Mouse (Mus musculus): ENCODE data around the gene Xpc. TPM values are rescaled to one million over a fixed set of nuclear protein-coding genes. Genes with fewer than 3 reads are reported as not detected.

The Xpc gene
- total RNA-seq, 2 experiments from 2014 or later, result 6.5 to 7.2 TPM

- peak; percentile 37 to 46 for DNase-seq
- intact Hi-C loops (cut with DNase I), result loop anchor here (10.0 kb wide), 1 partner anchor 327 kb away; no protein-coding TSS in a partner anchor
Observed at GRCm38 (mm10) chr6:91528265-91528664, 12.6 kb upstream of the Xpc start.

- intact Hi-C loops (cut with DNase I), result loop anchor here (1.0 to 10.0 kb wide), 2 partner anchors 214 to 327 kb away; no protein-coding TSS in a partner anchor
- no peak for DNase-seq
Observed at GRCm38 (mm10) chr6:91527227-91527860, 11.7 kb upstream of the Xpc start.

GRCm38 (mm10) chr6:91525544-91525943, 9.9 kb upstream of the Xpc start:
- intact Hi-C loops (cut with DNase I), result loop anchor here (10.0 kb wide), 1 partner anchor 329 kb away; no protein-coding TSS in a partner anchor
- DNase-seq, result no peak

- DNase-seq, result no peak
- intact Hi-C loops (cut with DNase I), result loop anchor here (10.0 kb wide), 1 partner anchor 332 kb away; no protein-coding TSS in a partner anchor
Observed at GRCm38 (mm10) chr6:91522816-91523215, 7.1 kb upstream of the Xpc start.

- intact Hi-C loops (cut with DNase I), result no loop called here
- no peak for DNase-seq
Observed at GRCm38 (mm10) chr6:91518454-91519020, 2.8 kb upstream of the Xpc start.

GRCm38 (mm10) chr6:91514737-91515362, 838 bp downstream of the Xpc start:
- intact Hi-C loops (cut with DNase I), result no loop called here
- no peak for DNase-seq

GRCm38 (mm10) chr6:91514135-91514534, 1.6 kb downstream of the Xpc start:
- no peak for DNase-seq
- intact Hi-C loops (cut with DNase I), result no loop called here

- DNase-seq, result no peak
- intact Hi-C loops (cut with DNase I), result no loop called here
Observed at GRCm38 (mm10) chr6:91510211-91510610, 5.5 kb downstream of the Xpc start.

GRCm38 (mm10) chr6:91509326-91509725, 6.4 kb downstream of the Xpc start:
- intact Hi-C loops (cut with DNase I), result loop anchor here (2.0 to 5.0 kb wide), 3 partner anchors 37 to 222 kb away; partner anchors contain the start of genes Chchd4 and Tmem43
- DNase-seq, result peak; percentile 60 to 73

GRCm38 (mm10) chr6:91508041-91508440, 7.6 kb downstream of the Xpc start:
- intact Hi-C loops (cut with DNase I), result loop anchor here (2.0 to 5.0 kb wide), 3 partner anchors 35 to 221 kb away; partner anchors contain the start of genes Chchd4 and Tmem43
- DNase-seq, result no peak

- DNase-seq, result no peak
- intact Hi-C loops (cut with DNase I), result loop anchor here (5.0 kb wide), 2 partner anchors 89 to 219 kb away; no protein-coding TSS in a partner anchor
Observed at GRCm38 (mm10) chr6:91506036-91506435, 9.7 kb downstream of the Xpc start.

GRCm38 (mm10) chr6:91503302-91503701, 12.4 kb downstream of the Xpc start:
- intact Hi-C loops (cut with DNase I), result no loop called here
- no peak for DNase-seq

GRCm38 (mm10) chr6:91494526-91494925, 21.2 kb downstream of the Xpc start:
- intact Hi-C loops (cut with DNase I), result no loop called here
- DNase-seq, result no peak

GRCm38 (mm10) chr6:91493053-91493452, 22.6 kb downstream of the Xpc start:
- intact Hi-C loops (cut with DNase I), result no loop called here
- DNase-seq, result no peak

GRCm38 (mm10) chr6:91491004-91491403, 24.7 kb downstream of the Xpc start:
- intact Hi-C loops (cut with DNase I), result no loop called here
- DNase-seq, result no peak

- DNase-seq, result no peak
- intact Hi-C loops (cut with DNase I), result no loop called here
Observed at GRCm38 (mm10) chr6:91489872-91490271, 25.8 kb downstream of the Xpc start.

GRCm38 (mm10) chr6:91488496-91489212, 27.0 kb downstream of the Xpc start:
- no peak for DNase-seq
- intact Hi-C loops (cut with DNase I), result no loop called here

GRCm38 (mm10) chr6:91486736-91487453, 28.8 kb downstream of the Xpc start:
- intact Hi-C loops (cut with DNase I), result no loop called here
- DNase-seq, result no peak

- peak in 1 of 2 experiments; percentile 31 for DNase-seq
- intact Hi-C loops (cut with DNase I), result no loop called here
Observed at GRCm38 (mm10) chr6:91483371-91483770, 32.3 kb downstream of the Xpc start.

GRCm38 (mm10) chr6:91476541-91476940, 39.1 kb downstream of the Xpc start:
- intact Hi-C loops (cut with DNase I), result no loop called here
- no peak for DNase-seq

Measured in gastrocnemius, postnatal 36 days (tissue).